Mouse (Mus musculus) neutrophil, adult 59 days (primary cell): ENCODE results near the gene Olfr1393. TPM values are rescaled to one million over a fixed set of nuclear protein-coding genes. Genes with fewer than 3 reads are reported as not detected.

Experiments used
- total RNA-seq, 2 experiments: library from RNA; stranded (reverse); gene quantifications; 1 replicate in 1 of 2; 2 replicates in 1 of 2; pipeline ENCODE4 v1.2.4; 2023

Gene Olfr1393
- under 1 TPM in 1 of 2 experiments, not detected in 1; 0.18 TPM for total RNA-seq

GRCm38 (mm10) chr11:49278222-49278621, at the start of gene Olfr1393:
Gene Olfr1393 (plus strand): TSS chr11:49278304.

DNA sequence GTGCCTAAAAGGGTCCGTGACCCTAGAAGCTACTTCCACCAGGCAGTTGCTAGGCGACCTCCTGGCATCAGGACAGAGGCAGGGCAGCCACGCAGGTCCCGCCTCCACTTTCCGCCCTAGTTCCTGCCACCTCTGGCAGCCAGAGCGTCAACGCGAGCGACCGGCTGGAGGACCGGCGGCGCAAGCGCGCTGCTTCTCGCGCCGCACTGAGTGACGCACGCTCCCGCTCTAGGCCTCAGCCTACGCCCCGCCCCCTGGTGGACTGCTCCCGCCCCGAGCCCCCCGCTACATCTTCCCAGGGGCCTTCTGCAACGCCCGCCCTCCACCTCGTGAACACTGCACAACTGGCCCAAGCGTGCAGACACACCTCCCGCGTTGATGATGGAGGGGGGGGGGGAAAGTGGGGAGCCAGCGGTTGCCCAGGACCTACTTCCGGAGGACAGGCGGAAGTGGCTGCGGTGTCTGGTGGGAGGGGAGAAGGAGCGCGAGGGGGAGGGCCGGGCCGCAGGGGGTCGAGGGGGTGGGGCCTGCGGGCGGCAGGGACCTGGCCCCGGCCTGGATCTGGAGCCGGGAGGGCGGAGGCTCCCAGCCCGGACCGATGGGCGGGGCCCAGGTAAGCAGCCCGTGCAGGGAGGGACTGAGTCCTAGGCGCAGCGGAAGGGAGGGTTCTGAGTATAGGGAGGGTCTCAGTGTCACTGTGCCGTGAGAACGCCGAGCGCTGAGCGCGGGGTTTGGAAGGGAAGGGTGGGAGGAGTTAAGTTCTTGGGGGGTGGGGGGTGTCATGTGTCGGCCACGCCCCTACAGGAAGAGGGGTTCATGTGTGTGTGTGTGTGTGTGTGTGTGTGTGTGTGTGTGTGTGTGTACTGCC, 34.1 kb upstream of the Olfr1393 start, which contains the start of gene Mgat1:
Gene Mgat1 (plus strand): TSS at position 465 of the 868 bp plus-strand sequence.

DNA sequence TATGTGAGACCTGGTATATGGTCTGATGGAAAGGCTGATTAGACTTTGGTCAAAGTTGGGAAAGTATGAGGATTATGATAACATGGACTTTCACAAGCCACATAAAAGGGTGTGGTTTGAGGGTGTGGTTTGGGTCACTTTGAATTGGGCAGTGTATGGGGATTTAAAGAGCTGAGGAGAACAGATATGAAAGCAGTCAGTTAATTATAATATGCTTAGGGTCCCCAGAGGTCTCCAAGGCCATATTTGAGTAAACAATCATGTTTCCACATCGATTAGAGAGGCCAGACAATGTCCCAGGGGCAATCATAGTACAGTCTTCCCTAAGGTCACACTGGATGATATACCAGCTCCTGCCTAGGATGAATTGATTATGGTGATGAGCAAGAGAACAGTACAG, 6.9 kb downstream of the Olfr1393 start, which contains the start of gene Olfr1392:
Gene Olfr1392 (plus strand): TSS at position 301 of the 400 bp plus-strand sequence.

GRCm38 (mm10) chr11:49304441-49304840, 26.3 kb downstream of the Olfr1393 start, which contains the start of gene Olfr10:
Gene Olfr10 (plus strand): TSS chr11:49304741.

GRCm38 (mm10) chr11:49322442-49322841, 44.3 kb downstream of the Olfr1393 start, which contains the start of gene Olfr1391:
Gene Olfr1391 (plus strand): TSS chr11:49322742.

Other genes with a start within 250 kb of the Olfr1393 start
- gene 9930111J21Rik2, start 227.1 kb upstream of the Olfr1393 start, total RNA-seq = 10 to 100 TPM; 38.8 to 46.2 TPM
- gene Tgtp2, start 214.1 kb upstream of the Olfr1393 start, total RNA-seq = 1 to 10 TPM in 1 of 2 experiments, not detected in 1; 1.3 TPM
- 10 to 100 TPM; 14.5 to 19.7 TPM for gene Ifi47, start 201.7 kb upstream of the Olfr1393 start, total RNA-seq
- not detected for gene Olfr1396, start 163.4 kb upstream of the Olfr1393 start, total RNA-seq
- not detected for gene Olfr1395, start 136.0 kb upstream of the Olfr1393 start, total RNA-seq
- not detected for gene Olfr1394, start 123.9 kb upstream of the Olfr1393 start, total RNA-seq
- gene Btnl9, start 91.1 kb upstream of the Olfr1393 start, total RNA-seq = 1 to 10 TPM; 1.2 to 1.6 TPM
- gene Zfp62, start 75.0 kb upstream of the Olfr1393 start, total RNA-seq = 10 to 100 TPM; 49.7 to 53.6 TPM
- 10 to 100 TPM; 85.1 to 92.1 TPM for gene Mgat1, start 34.1 kb upstream of the Olfr1393 start, total RNA-seq
- under 1 TPM in 1 of 2 experiments, not detected in 1; 0.47 TPM for gene Olfr1392, start 7.0 kb downstream of the Olfr1393 start, total RNA-seq
- gene Olfr10, start 26.4 kb downstream of the Olfr1393 start, total RNA-seq = not detected
- gene Olfr1391, start 44.4 kb downstream of the Olfr1393 start, total RNA-seq = not detected
- gene Olfr1390, start 56.9 kb downstream of the Olfr1393 start, total RNA-seq = not detected
- gene Olfr1389, start 144.8 kb downstream of the Olfr1393 start, total RNA-seq = not detected
- under 1 TPM; 0.24 to 0.27 TPM for gene Olfr1388, start 158.3 kb downstream of the Olfr1393 start, total RNA-seq
- not detected for gene Olfr1387, start 177.0 kb downstream of the Olfr1393 start, total RNA-seq
- not detected for gene Olfr1386, start 186.7 kb downstream of the Olfr1393 start, total RNA-seq
- gene Olfr1385, start 210.8 kb downstream of the Olfr1393 start, total RNA-seq = under 1 TPM in 1 of 2 experiments, not detected in 1; 0.11 TPM
- not detected for gene Olfr1384, start 228.4 kb downstream of the Olfr1393 start, total RNA-seq
- gene Olfr1383, start 241.3 kb downstream of the Olfr1393 start, total RNA-seq = not detected
- gene Olfr1382, start 249.9 kb downstream of the Olfr1393 start, total RNA-seq = not detected